Comparison of ENCODE assay signal across 15 mouse cellular contexts in the genomic region with DNA sequence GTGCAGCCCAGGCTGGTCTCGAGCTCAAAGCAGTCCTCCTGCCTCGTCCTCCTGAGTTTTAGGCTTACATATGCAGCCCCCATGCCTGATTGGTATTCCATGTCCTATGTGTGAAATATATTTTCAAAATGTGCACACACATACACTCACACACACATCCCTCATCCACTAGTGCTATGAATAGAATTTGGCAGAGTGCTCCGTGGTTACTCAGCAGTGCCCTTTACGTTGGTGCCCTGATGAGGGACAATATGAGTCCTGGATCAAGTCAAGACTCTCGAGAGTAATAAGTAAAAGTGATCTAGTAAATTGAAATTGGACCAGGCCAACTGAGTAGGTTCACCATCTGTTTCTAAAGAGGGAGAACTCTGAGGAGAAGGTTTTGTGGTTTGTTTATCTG. TPM values are rescaled to one million over a fixed set of nuclear protein-coding genes. Genes with fewer than 3 reads are reported as not detected.
A peak's percentile ranks its signal among the peaks of the same experiment; 100 is the strongest.
DNase-seq lines count a peak whose midpoint lies in the region; ATAC-seq lines count a peak whose summit lies in the region.
"Had no signal": no experiment of that assay in that cellular context is flagged by ENCODE, and none has a peak within 500 bp of the region (broad histone marks: within the 10 kb centered on the region; RNA-seq: fewer than 3 reads in every experiment).

No protein-coding gene starts in this region.

- 85% methylated on average over 5 of the region's 5 CpGs for WGBS in hindbrain, embryonic 10.5 days
- WGBS in hindbrain, embryonic 11.5 days, result 84% methylated on average over 5 of the region's 5 CpGs
- 65% methylated on average over 5 of the region's 5 CpGs for WGBS in neural tube, embryonic 15.5 days

- H3K27me3 ChIP-seq in hindbrain, embryonic 10.5 days (ENCODE audit: insufficient read depth, poor library complexity, severe bottlenecking), result no peaks in the 10 kb centered on the region
- H3K27me3 ChIP-seq in hindbrain, embryonic 11.5 days (ENCODE audit: control insufficient read depth, insufficient read depth, low read length), result no peaks in the 10 kb centered on the region
- no peaks in the 10 kb centered on the region for H3K27me3 ChIP-seq in neural tube, embryonic 15.5 days (replicated peaks)

- H3K9ac ChIP-seq in hindbrain, embryonic 11.5 days (ENCODE audit: low read depth, low read length), result no peak overlapping the region
- no peak overlapping the region for H3K9ac ChIP-seq in neural tube, embryonic 15.5 days (replicated peaks)

- H3K9me3 ChIP-seq in hindbrain, embryonic 10.5 days, result no peaks in the 10 kb centered on the region
- H3K9me3 ChIP-seq in hindbrain, embryonic 11.5 days (ENCODE audit: control insufficient read depth, low read length), result no peaks in the 10 kb centered on the region
- H3K9me3 ChIP-seq in neural tube, embryonic 15.5 days (replicated peaks), result no peaks in the 10 kb centered on the region

- DNase-seq in adrenal gland, postnatal 36 days, result peak; percentile 65 to 67
- no peak for DNase-seq in adrenal gland, postnatal 14 days
- DNase-seq in hindbrain, embryonic 10.5 days (ENCODE audit: low spot score), result no peak
- no peak for DNase-seq in hindbrain, embryonic 11.5 days (ENCODE audit: low spot score)
- DNase-seq in neural tube, embryonic 10.5 days (ENCODE audit: extremely low spot score, low spot score), result no peak
- DNase-seq in ovary, adult 18-20 months (ENCODE audit: low spot score), result no peak
- DNase-seq: kidney, adult 9 months had no signal

- H3K4me2 ChIP-seq in hindbrain, embryonic 11.5 days (replicated peaks; ENCODE audit: low read depth, low read length), result no peak overlapping the region
- H3K4me2 ChIP-seq in neural tube, embryonic 15.5 days, result no peak overlapping the region
- H3K4me2 ChIP-seq: liver, embryonic 11.5 days had no signal

- peak overlapping the region; percentile 77 for H3K27ac ChIP-seq in hindbrain, embryonic 10.5 days
- no peak overlapping the region for H3K27ac ChIP-seq in hindbrain, embryonic 11.5 days (ENCODE audit: low read depth, low read length)
- H3K27ac ChIP-seq in neural tube, embryonic 15.5 days (replicated peaks), result 0 out of 2 replicates have a peak overlapping the region, but pooled peaks have one; percentile 15
- H3K27ac ChIP-seq: macrophage had no signal

- no peak for ATAC-seq in hindbrain, embryonic 11.5 days (ENCODE audit: low FRiP score)
- no peak for ATAC-seq in neural tube, embryonic 15.5 days (ENCODE audit: low FRiP score)
- ATAC-seq in erythroblast, adult 5-6 weeks (replicated peaks; ENCODE audit: low FRiP score, poor library complexity, severe bottlenecking), result no peak
- ATAC-seq: forebrain, embryonic 16.5 days had no signal

- peaks cover 47% of the 10 kb centered on the region for H3K36me3 ChIP-seq in hindbrain, embryonic 10.5 days
- no peaks in the 10 kb centered on the region for H3K36me3 ChIP-seq in hindbrain, embryonic 11.5 days (ENCODE audit: control insufficient read depth, insufficient read depth, low read length)
- H3K36me3 ChIP-seq in neural tube, embryonic 15.5 days, result peaks cover 10% of the 10 kb centered on the region

- no peak overlapping the region for H3K4me3 ChIP-seq in hindbrain, embryonic 10.5 days
- no peak overlapping the region for H3K4me3 ChIP-seq in hindbrain, embryonic 11.5 days (ENCODE audit: low read depth, low read length)
- no peak overlapping the region for H3K4me3 ChIP-seq in neural tube, embryonic 15.5 days (replicated peaks)

- H3K4me1 ChIP-seq in hindbrain, embryonic 10.5 days (replicated peaks), result peaks cover 74% of the 10 kb centered on the region
- H3K4me1 ChIP-seq in hindbrain, embryonic 11.5 days (replicated peaks; ENCODE audit: control insufficient read depth, insufficient read depth, low read length), result peaks cover 9% of the 10 kb centered on the region; the same call in 1 of the 2 replicates
- H3K4me1 ChIP-seq in neural tube, embryonic 15.5 days, result peaks cover 60% of the 10 kb centered on the region

RNA-seq across cellular contexts. Expression of gene Cyp17a1, which starts 29.7 kb away (rescaled TPM):
- 10 to 100 TPM in 1 of 2 experiments, 1 to 10 TPM in 1; 1.9 to 10.5 TPM for total RNA-seq in adrenal gland, postnatal 36 days (2021)
- 10.6 and 12.0 TPM in 2 replicates for total RNA-seq in adrenal gland, postnatal 14 days (2021)
- not detected in 2 replicates for polyA plus RNA-seq in hindbrain, embryonic 10.5 days (2016; fragmentation: Nextera tagmentation; extraction: Ambion mirVana)
- 0.29 TPM in 1 of 2 replicates, not detected in the other for polyA plus RNA-seq in hindbrain, embryonic 11.5 days (2014; fragmentation: Nextera tagmentation; extraction: Ambion mirVana)
- 0.23 TPM in 1 of 2 replicates, not detected in the other for polyA plus RNA-seq in neural tube, embryonic 15.5 days (2015; fragmentation: Nextera tagmentation; extraction: Ambion mirVana)
- not detected in 2 replicates for total RNA-seq in erythroblast, adult 5-6 weeks (2015; ENCODE audit: low replicate concordance)
- total RNA-seq in erythroblast, adult 5-6 weeks (2017; ENCODE audit: low replicate concordance), result not detected in 2 replicates
- total RNA-seq: ES-E14; heart, adult 18-20 months; layer of hippocampus, postnatal 14 days had no signal
- polyA plus RNA-seq: macrophage had no signal

RNA-seq across cellular contexts. Expression of gene Wbp1l, which starts 44.4 kb away (rescaled TPM):
- total RNA-seq in adrenal gland, postnatal 36 days (2021), result 100 to 1,000 TPM; 131 to 170 TPM
- 132 and 137 TPM in 2 replicates for total RNA-seq in adrenal gland, postnatal 14 days (2021)
- 48.2 and 54.4 TPM in 2 replicates for polyA plus RNA-seq in hindbrain, embryonic 10.5 days (2016; fragmentation: Nextera tagmentation; extraction: Ambion mirVana)
- 31.5 and 33.4 TPM in 2 replicates for polyA plus RNA-seq in hindbrain, embryonic 11.5 days (2014; fragmentation: Nextera tagmentation; extraction: Ambion mirVana)
- polyA plus RNA-seq in neural tube, embryonic 15.5 days (2015; fragmentation: Nextera tagmentation; extraction: Ambion mirVana), result 34.1 and 34.5 TPM in 2 replicates
- 5.2 and 7.9 TPM in 2 replicates for total RNA-seq in erythroblast, adult 5-6 weeks (2015; ENCODE audit: low replicate concordance)
- total RNA-seq in erythroblast, adult 5-6 weeks (2017; ENCODE audit: low replicate concordance), result 8.2 and 9.8 TPM in 2 replicates

RNA-seq across cellular contexts. Expression of gene Borcs7, which starts 46.5 kb away (rescaled TPM):
- 10 to 100 TPM; 14.4 to 16.8 TPM for total RNA-seq in adrenal gland, postnatal 36 days (2021)
- total RNA-seq in adrenal gland, postnatal 14 days (2021), result 15.2 and 15.8 TPM in 2 replicates
- 14.4 and 15.7 TPM in 2 replicates for polyA plus RNA-seq in hindbrain, embryonic 10.5 days (2016; fragmentation: Nextera tagmentation; extraction: Ambion mirVana)
- polyA plus RNA-seq in hindbrain, embryonic 11.5 days (2014; fragmentation: Nextera tagmentation; extraction: Ambion mirVana), result 14.2 and 14.9 TPM in 2 replicates
- 24.7 and 29.8 TPM in 2 replicates for polyA plus RNA-seq in neural tube, embryonic 15.5 days (2015; fragmentation: Nextera tagmentation; extraction: Ambion mirVana)
- 0.63 TPM in 1 of 2 replicates, not detected in the other for total RNA-seq in erythroblast, adult 5-6 weeks (2015; ENCODE audit: low replicate concordance)
- total RNA-seq in erythroblast, adult 5-6 weeks (2017; ENCODE audit: low replicate concordance), result 0.28 and 0.85 TPM in 2 replicates

Comparison
In these comparisons a context has a peak if more than half of its experiments do, and no peak if none do; other contexts are left out.
1. DNase-seq: peak in adrenal gland, postnatal 36 days (2 of 2); none in adrenal gland, postnatal 14 days (single experiment), hindbrain, embryonic 10.5 days (single experiment), hindbrain, embryonic 11.5 days (single experiment), neural tube, embryonic 10.5 days (single experiment) and ovary, adult 18-20 months (single experiment).
2. RNA of gene Wbp1l, which starts 44.4 kb away (total RNA-seq): 131 to 170 TPM in adrenal gland, postnatal 36 days and 132 to 137 TPM in adrenal gland, postnatal 14 days; 5.2 to 9.8 TPM in erythroblast, adult 5-6 weeks; every median in the first group is over 10 times any median in the second.